Mouse (Mus musculus) right cerebral cortex, postnatal 14 days (tissue): ENCODE measurements around the gene Vmn2r55.
"Not testable (repeated sequence)": the region's sequence is repeated elsewhere in the genome, so short reads cannot be mapped to it uniquely, and the experiment has no call there.

Source experiments
- DNase-seq: peaks from one replicate; pipeline ENCODE4 v3.0.0; 2022

Vmn2r55 gene

GRCm38 (mm10) chr7:12684903-12685302, at the start of gene Vmn2r55:
Gene Vmn2r55 (minus strand): TSS chr7:12685003.
- DNase-seq = not testable (repeated sequence)

GRCm38 (mm10) chr7:12640219-12640618, 44.6 kb downstream of the Vmn2r55 start, which contains the start of gene Vmn2r54:
Gene Vmn2r54 (minus strand): TSS chr7:12640319.
- DNase-seq = not testable (repeated sequence)

GRCm38 (mm10) chr7:12608688-12609087, 76.1 kb downstream of the Vmn2r55 start, which contains the start of gene Vmn2r53:
Gene Vmn2r53 (minus strand): TSS chr7:12608788.
- no peak for DNase-seq
